Mouse (Mus musculus): ENCODE data around the gene Gm20403. TPM values are rescaled to one million over a fixed set of nuclear protein-coding genes. Genes with fewer than 3 reads are reported as not detected.
"Not testable (repeated sequence)": the region's sequence is repeated elsewhere in the genome, so short reads cannot be mapped to it uniquely, and the experiment has no call there.

The Gm20403 gene
- polyA plus RNA-seq, 1 experiment from 2014 or later, result not detected

DNA sequence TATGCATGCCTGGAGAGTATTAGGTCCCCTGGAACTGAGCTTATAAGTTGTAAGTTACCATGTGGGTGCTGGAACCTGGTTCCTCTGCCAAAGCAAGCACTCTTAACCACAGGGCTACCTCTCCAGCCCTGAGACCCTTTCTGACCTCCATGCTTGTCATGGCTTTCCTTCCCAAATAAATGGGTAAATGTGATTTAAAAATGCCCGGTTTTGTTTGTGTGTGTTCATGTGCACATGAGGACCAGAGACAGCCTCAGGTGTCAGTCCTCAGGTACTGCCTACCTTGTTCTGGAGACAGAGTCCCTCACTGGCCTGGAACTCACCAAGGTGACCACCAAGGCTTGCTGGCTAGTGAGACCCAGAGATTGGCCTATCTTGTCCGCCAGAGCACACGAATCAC, 18.1 kb upstream of the Gm20403 start:
- Histone ChIP-seq H3K4me3 (no peak overlapping the region), H3K4me2 (no peak overlapping the region), H3K9me3 (replicated peaks) (0 out of 2 replicates have a peak, but pooled peaks cover 4% of the 10 kb centered on the region), H3K4me1 (no peaks in the 10 kb centered on the region), H3K27ac (no peak overlapping the region), H3K36me3 (ENCODE audit: poor library complexity, severe bottlenecking) (no peaks in the 10 kb centered on the region), H3K27me3 (no peaks in the 10 kb centered on the region), H3K9ac (no peak overlapping the region)
- ATAC-seq, result no peak
- WGBS, result 93% methylated on average over 3 of the region's 3 CpGs

DNA sequence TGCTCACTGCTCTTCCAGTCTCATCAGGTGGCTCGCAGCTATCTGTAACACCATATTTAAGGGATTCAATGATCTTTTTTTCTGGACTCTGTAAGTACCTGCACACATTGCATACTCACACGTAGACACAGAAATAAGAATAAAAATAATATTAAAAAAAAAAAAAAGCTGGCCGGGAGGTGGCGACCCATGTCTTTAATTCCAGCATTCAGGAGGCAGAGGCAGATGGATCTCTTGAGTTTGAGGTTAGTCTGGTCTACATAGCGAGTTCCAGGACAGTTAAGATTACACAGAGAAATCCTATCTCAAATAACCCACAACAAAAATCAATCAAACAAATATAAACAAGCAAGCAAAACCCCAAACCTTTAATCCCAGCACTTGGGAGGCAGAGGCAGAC, 17.5 kb upstream of the Gm20403 start:
- Histone ChIP-seq H3K4me2 (no peak overlapping the region), H3K36me3 (ENCODE audit: poor library complexity, severe bottlenecking) (no peaks in the 10 kb centered on the region), H3K27ac (no peak overlapping the region), H3K9ac (no peak overlapping the region), H3K4me1 (no peaks in the 10 kb centered on the region), H3K4me3 (no peak overlapping the region), H3K9me3 (replicated peaks) (0 out of 2 replicates have a peak, but pooled peaks cover 4% of the 10 kb centered on the region), H3K27me3 (no peaks in the 10 kb centered on the region)
- no peak for ATAC-seq
- 91% methylated on average over 5 of the region's 5 CpGs for WGBS

DNA sequence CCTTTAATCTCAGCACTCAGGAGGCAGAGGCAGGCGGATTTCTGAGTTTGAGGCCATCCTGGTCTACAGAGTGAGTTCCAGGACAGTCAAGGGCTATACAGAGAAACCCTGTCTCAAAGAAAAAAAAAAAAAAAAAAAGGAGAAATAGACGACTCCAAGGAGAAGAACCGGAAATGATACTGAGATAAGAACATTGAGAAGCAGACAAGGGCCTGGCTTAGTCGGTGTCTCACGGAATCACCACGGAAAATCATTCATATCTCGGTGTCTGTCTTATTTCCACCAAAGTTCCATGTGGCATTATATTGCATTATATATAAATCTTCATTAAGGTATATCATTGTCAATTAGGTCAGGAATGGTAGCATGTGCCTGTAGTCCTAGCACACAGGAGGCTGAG, 16.2 kb upstream of the Gm20403 start:
- H3K9me3 ChIP-seq (replicated peaks); H3K9ac ChIP-seq; H3K4me2 ChIP-seq; H3K4me1 ChIP-seq; H3K27me3 ChIP-seq; ATAC-seq; H3K4me3 ChIP-seq; H3K27ac ChIP-seq; H3K36me3 ChIP-seq (ENCODE audit: poor library complexity, severe bottlenecking): not testable (repeated sequence)
- WGBS, result 89% methylated on average over 7 of the region's 7 CpGs

DNA sequence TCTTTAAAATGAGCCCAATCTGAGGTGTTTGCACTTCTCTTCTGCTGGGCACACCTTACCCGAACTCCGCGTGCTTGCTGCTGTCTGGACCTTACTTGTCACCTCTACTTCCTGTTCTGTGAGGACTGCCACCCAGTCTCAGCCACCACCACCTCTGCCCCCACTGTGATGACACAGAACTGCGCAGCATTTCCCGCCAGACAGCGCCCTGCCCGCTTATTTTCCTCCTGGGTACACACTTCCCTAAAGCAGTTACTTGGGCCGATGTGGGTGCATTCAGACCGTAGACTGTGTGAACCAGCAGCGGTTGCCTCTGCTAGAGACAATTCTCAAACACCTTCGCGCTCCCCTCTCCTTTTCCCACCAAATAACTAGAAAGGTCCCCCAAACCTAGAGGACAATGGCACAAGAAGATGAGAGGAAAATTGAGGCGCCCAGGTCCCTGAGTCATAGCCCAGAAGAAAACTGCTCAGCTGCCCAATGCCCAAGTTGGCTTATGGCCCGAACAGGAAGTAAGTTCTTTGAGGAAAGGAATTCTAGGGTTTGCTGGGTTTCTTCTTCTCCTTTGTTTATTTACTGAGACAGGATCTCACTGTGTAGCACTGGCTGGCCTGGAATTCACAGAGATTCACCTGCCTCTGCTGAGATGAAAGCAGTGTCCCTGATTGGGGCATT, 12.8 kb upstream of the Gm20403 start:
- no peak for ATAC-seq
- no peak overlapping the region for H3K9ac ChIP-seq
- H3K27me3 ChIP-seq, result no peaks in the 10 kb centered on the region
- H3K4me1 ChIP-seq, result no peaks in the 10 kb centered on the region
- no peak overlapping the region for H3K4me3 ChIP-seq
- H3K9me3 ChIP-seq (replicated peaks), result no peaks in the 10 kb centered on the region
- no peak overlapping the region for H3K27ac ChIP-seq
- no peak overlapping the region for H3K4me2 ChIP-seq
- WGBS, result 90% methylated on average over 14 of the region's 14 CpGs
- H3K36me3 ChIP-seq (ENCODE audit: poor library complexity, severe bottlenecking), result no peaks in the 10 kb centered on the region

DNA sequence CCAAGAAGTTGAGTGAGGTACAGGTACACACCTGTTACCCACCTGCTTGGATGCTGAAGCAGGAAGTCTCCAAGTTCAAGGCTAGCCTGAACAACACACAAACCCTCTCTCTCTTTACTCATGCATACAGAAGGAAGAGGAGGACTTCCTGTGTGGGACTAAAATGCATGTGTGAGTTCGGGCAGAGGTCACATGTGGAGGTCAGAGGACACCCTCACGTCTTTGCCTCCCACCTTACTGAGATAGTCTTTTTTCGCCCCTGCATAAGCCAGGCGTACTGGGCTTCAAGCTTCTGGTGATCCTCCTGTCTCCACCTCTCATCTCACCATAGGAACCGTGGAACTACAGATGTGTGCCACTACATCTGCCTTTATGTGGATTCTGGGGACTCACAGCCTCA, 12.1 kb upstream of the Gm20403 start:
- no peak for ATAC-seq
- WGBS, result 83% methylated on average over 5 of the region's 5 CpGs

DNA sequence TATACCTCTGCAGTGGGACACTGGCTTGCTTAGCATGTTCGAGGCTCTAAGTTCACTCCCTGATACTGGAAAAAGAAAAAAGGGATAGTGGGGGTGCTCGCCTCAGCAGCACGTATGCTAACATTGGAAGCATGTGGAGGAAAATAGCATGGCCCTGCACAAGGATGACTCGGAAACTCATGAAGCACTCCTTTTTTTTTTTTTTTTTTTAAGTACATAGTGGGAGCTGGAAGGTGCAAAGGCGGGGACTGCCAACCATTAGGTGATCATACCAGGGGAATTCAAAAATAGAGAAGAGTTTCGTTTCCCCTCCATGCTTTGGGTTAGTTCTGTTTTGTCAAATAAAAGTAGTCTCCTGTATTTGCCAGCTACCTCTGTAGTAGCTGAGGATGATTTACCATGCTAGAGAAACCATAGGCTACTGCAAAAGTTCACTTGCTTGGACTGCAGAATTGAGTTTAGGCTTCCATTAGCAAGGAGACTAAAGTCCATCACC, 10.7 kb upstream of the Gm20403 start:
- Histone ChIP-seq H3K9me3 (replicated peaks) (no peaks in the 10 kb centered on the region), H3K9ac (no peak overlapping the region), H3K27ac (no peak overlapping the region), H3K4me1 (no peaks in the 10 kb centered on the region), H3K36me3 (ENCODE audit: poor library complexity, severe bottlenecking) (no peaks in the 10 kb centered on the region), H3K4me2 (no peak overlapping the region), H3K27me3 (no peaks in the 10 kb centered on the region), H3K4me3 (no peak overlapping the region)
- WGBS, result 83% methylated on average over 6 of the region's 6 CpGs
- ATAC-seq, result no peak

More for the DNA sequence above, 12.1 kb upstream of the Gm20403 start:
- no peaks in the 10 kb centered on the region for H3K9me3 ChIP-seq (replicated peaks)
- H3K4me3 ChIP-seq, result no peak overlapping the region
- no peak overlapping the region for H3K4me2 ChIP-seq
- H3K36me3 ChIP-seq (ENCODE audit: poor library complexity, severe bottlenecking), result no peaks in the 10 kb centered on the region
- no peak overlapping the region for H3K27ac ChIP-seq
- no peak overlapping the region for H3K9ac ChIP-seq
- no peaks in the 10 kb centered on the region for H3K27me3 ChIP-seq
- no peaks in the 10 kb centered on the region for H3K4me1 ChIP-seq

DNA sequence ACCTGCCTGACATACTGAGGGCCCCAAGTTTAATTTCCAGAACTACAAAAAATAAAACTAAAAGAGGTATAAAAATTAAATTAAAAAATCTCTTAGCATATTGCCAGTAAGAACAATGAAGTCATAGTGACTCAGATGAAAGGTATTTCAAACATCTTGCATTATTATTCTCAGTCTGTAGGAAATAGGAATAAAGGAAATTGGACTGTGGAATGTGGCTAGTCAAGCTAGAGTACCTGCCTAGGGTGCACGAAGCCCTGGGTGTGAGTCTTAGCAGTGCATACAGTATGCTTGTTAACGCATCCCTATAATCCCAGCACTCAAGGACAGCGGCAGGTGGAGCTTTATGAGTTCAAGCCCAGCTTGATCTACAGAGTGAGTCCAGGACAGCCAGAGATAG, 9.6 kb upstream of the Gm20403 start:
- Histone ChIP-seq H3K27me3 (no peaks in the 10 kb centered on the region), H3K9ac (no peak overlapping the region), H3K9me3 (replicated peaks) (no peaks in the 10 kb centered on the region), H3K36me3 (ENCODE audit: poor library complexity, severe bottlenecking) (no peaks in the 10 kb centered on the region), H3K4me3 (no peak overlapping the region), H3K27ac (no peak overlapping the region), H3K4me1 (no peaks in the 10 kb centered on the region), H3K4me2 (no peak overlapping the region)
- WGBS, result 80% methylated on average over 3 of the region's 3 CpGs
- no peak for ATAC-seq

DNA sequence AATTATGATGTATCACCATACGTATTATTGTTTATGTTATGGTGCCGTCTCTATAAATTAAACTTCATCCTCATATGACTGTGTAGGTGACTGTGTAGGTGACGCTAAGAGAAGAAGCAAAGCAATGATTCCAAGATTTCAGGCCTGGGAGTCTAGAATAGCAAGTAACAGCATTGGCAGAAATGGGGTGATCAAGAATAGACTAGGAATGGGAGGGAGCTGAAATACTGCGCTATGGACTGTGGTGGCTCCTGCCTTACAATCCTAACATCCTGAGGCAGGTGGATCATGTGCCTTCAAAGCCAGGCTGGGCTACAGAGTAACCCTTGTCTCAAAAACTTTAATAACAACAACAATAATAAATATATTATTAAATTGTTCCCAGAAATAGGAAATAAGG, 8.1 kb upstream of the Gm20403 start:
- H3K27ac ChIP-seq, result no peak overlapping the region
- no peak overlapping the region for H3K9ac ChIP-seq
- no peak for ATAC-seq
- no peaks in the 10 kb centered on the region for H3K36me3 ChIP-seq (ENCODE audit: poor library complexity, severe bottlenecking)
- no peaks in the 10 kb centered on the region for H3K9me3 ChIP-seq (replicated peaks)
- H3K4me3 ChIP-seq, result no peak overlapping the region
- no peaks in the 10 kb centered on the region for H3K27me3 ChIP-seq
- WGBS, result 91% methylated on average over 4 of the region's 4 CpGs
- no peaks in the 10 kb centered on the region for H3K4me1 ChIP-seq
- H3K4me2 ChIP-seq, result no peak overlapping the region

DNA sequence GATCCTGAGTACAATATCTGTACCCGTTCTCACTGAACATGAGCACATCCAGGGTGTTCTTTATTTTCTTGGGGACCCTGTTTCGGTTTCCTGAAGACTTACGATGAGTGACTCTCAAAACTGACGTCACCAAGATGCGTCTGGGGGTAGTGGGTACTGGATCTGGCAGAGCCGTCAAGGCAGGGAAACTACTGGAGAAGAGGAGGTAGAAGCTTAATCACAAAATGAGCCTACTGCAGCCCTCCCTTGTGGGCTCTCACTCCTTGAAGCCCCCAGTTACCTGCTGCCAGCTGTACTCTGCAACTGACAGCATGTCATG, 7.7 kb upstream of the Gm20403 start:
- 83% methylated on average over 6 of the region's 6 CpGs for WGBS
- Histone ChIP-seq H3K36me3 (ENCODE audit: poor library complexity, severe bottlenecking) (no peaks in the 10 kb centered on the region), H3K4me1 (no peaks in the 10 kb centered on the region), H3K4me3 (no peak overlapping the region), H3K27me3 (no peaks in the 10 kb centered on the region), H3K27ac (no peak overlapping the region), H3K9me3 (replicated peaks) (no peaks in the 10 kb centered on the region), H3K9ac (no peak overlapping the region), H3K4me2 (no peak overlapping the region)
- ATAC-seq, result no peak

DNA sequence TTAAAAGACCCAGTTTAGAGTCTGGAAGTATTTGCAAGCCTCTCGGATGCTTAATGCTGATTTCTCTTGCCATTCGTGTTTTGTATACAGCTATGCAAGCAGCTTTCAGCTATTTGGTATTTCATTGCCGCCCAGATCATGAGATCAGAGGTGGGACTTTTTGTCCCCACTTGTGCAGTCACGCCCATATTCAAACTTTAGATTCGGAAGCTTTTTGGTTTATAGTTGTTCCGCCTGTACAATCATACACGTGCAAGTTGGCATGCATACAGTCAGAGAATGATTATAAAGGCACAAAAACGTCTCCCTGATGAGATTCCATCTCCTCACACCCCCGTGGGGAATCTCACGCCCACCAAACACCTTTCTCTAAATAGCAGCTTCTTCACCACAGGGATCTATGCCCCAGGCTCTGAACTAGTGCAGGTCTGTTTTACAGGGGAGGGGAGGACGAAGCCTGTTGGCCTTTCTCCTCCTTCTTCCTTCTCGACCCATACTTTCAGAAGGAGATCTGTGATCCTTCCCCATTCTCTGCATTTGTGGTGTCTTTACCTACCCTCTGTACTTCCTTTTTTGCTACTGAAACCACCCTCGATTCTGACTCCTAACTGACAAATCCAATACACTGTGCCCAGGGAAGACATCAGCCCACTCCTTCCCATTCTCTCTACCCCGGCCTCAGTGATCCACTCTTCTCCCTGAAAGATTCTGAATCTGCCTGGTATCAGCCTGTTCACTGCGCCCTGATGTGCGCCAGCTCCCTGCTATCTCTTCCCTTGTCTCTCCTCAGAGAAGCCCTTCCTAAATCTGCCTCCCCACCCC, 7.1 kb upstream of the Gm20403 start:
- Histone ChIP-seq H3K27ac (no peak overlapping the region), H3K9ac (no peak overlapping the region), H3K9me3 (replicated peaks) (no peaks in the 10 kb centered on the region), H3K4me2 (no peak overlapping the region), H3K4me1 (no peaks in the 10 kb centered on the region), H3K27me3 (no peaks in the 10 kb centered on the region), H3K4me3 (no peak overlapping the region), H3K36me3 (ENCODE audit: poor library complexity, severe bottlenecking) (no peaks in the 10 kb centered on the region)
- ATAC-seq, result no peak
- 75% methylated on average over 16 of the region's 16 CpGs for WGBS

DNA sequence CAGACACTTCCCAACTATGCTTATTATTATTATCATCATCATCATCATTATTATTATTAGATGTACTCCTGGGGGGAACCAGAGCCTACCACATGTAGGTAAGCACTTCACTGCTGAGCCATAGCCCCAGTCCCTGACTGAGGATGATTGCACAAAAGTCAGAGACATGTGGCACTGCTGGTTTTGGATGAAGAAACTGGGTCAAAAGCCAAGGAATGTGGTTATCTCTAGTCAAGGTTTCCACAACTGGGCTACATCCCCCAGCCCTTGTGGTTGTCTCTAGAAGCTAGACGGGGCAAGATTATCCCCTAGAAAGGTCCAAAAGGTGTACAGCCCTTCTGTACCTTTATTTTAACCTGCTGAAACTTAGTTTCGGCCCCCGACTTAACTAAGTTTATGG, 6.5 kb upstream of the Gm20403 start:
- no peaks in the 10 kb centered on the region for H3K36me3 ChIP-seq (ENCODE audit: poor library complexity, severe bottlenecking)
- H3K4me1 ChIP-seq, result no peaks in the 10 kb centered on the region
- no peaks in the 10 kb centered on the region for H3K9me3 ChIP-seq (replicated peaks)
- no peaks in the 10 kb centered on the region for H3K27me3 ChIP-seq
- H3K9ac ChIP-seq, result no peak overlapping the region
- ATAC-seq, result no peak
- no peak overlapping the region for H3K27ac ChIP-seq
- no peak overlapping the region for H3K4me2 ChIP-seq
- no peak overlapping the region for H3K4me3 ChIP-seq
- 93% methylated on average over 3 of the region's 3 CpGs for WGBS

DNA sequence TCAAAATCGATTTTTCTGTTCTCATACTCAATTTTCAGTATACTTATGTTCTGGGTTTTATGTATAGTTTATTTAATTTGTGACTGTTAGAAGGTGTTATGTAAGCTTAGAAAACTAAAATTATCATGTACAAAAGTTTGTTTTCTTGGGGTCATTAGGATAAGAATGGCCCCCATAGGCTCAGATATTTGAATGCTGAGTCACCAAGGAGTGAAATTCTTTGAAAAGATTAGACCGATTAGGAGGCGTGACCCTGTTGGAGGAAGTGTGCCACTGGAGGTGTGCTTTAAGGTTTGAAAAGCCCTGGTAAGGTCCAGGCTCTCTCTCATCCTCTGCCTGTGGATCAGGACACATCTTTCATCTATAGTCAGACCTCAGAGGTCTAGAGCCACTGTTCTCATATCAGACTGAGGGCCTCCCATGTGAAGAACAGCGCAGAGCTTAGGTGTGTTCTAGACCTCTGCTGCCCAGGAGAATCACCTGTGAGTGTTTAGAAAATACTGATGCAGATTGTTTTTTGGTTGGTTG, 2.1 kb upstream of the Gm20403 start:
- no peak for ATAC-seq
- Histone ChIP-seq H3K27ac (no peak overlapping the region), H3K9me3 (replicated peaks) (no peaks in the 10 kb centered on the region), H3K9ac (no peak overlapping the region), H3K36me3 (ENCODE audit: poor library complexity, severe bottlenecking) (no peaks in the 10 kb centered on the region), H3K4me1 (peaks cover 7% of the 10 kb centered on the region), H3K4me2 (no peak overlapping the region), H3K27me3 (no peaks in the 10 kb centered on the region), H3K4me3 (no peak overlapping the region)
- WGBS, result 81% methylated on average over 4 of the region's 4 CpGs

All from forebrain, embryonic 13.5 days (tissue).